Mouse (Mus musculus) T-helper 2 cell (primary cell): ENCODE data around the gene Gk5.
"Not testable (repeated sequence)": the region's sequence is repeated elsewhere in the genome, so short reads cannot be mapped to it uniquely, and the experiment has no call there.

Source experiments
- in situ Hi-C: fragments of 300-600 bp; cut with MboI, MseI; formaldehyde crosslinking; loops from one replicate; pipeline ENCODE4 v1.15.1; 2025; ENCODE audit warnings: high pct_unique_total_duplicates

Gene Gk5

GRCm38 (mm10) chr9:96143633-96144032 is 24.5 kb downstream of the Gk5 start:
- in situ Hi-C loops = no loop called here

- in situ Hi-C loops = no loop called here
Measured at GRCm38 (mm10) chr9:96144883-96145282, 25.7 kb downstream of the Gk5 start.

- in situ Hi-C loops = no loop called here
Measured at GRCm38 (mm10) chr9:96152801-96153200, 33.6 kb downstream of the Gk5 start.

GRCm38 (mm10) chr9:96158431-96158830 is 39.3 kb downstream of the Gk5 start:
- in situ Hi-C loops = no loop called here

DNA sequence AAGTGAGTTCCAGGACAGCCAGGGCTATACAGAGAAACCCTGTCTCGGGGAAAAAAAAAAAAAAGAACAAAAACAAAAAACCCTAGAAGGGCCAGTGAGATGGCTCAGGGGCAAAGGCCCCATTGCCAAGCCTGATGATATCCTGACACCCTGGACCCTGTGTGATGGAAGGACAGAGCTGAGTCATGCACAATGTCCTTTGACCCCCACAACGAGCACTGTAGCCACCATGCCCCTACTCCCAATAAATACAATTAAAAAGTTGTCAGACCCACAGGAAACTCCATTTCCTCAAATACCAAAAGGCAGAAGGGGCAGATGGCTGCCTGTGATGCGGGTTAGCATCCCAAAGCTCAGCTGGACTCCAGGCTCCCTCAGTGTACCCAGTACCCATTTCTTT is 39.9 kb downstream of the Gk5 start:
- in situ Hi-C loops = no loop called here

- in situ Hi-C loops = no loop called here
Measured at GRCm38 (mm10) chr9:96160767-96161166, 41.6 kb downstream of the Gk5 start.

- in situ Hi-C loops = no loop called here
Measured at GRCm38 (mm10) chr9:96162421-96162820, 43.3 kb downstream of the Gk5 start.

DNA sequence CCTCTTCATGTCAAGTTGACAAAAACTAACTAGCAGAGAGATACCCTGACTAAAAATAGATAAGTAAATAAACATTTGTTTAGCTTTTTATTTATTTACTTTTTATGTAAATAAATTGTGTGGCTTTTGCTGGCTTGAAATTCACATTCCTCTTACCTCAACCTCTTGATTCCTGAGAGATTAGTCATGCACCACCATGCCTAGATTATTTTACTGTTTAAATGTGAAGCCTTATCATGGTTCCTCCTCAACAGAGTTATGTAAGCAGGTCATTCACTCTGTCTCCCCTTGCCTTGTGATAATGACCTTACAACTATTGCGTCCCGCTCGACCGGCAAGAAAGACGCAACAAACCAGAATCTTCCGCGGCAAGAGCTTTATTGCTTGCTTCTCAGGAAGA is 44.3 kb downstream of the Gk5 start:
- in situ Hi-C loops = no loop called here

GRCm38 (mm10) chr9:96163983-96164382 is 44.8 kb downstream of the Gk5 start:
- in situ Hi-C loops = not testable (repeated sequence)

DNA sequence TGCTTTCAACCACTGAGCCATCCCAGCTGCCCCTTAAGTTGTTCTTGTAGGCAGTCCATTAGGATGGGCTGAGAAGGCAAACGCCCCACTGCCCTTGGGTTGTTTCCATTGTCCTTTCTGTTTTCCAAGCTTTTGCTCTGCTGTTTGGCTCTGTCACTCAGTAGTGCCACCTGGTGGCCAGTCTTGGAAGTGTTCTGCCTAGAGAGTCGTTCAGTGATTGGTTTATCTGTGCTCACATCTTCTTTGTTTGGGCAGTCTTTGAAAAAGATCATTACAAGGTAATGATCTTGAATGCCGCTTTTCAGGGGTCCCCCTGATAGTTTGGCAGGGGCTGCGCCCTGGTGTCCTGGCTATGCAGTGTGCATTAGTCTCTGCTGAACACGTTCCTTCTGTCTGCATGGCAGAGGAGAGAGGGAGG is 48.0 kb downstream of the Gk5 start:
- in situ Hi-C loops = no loop called here

DNA sequence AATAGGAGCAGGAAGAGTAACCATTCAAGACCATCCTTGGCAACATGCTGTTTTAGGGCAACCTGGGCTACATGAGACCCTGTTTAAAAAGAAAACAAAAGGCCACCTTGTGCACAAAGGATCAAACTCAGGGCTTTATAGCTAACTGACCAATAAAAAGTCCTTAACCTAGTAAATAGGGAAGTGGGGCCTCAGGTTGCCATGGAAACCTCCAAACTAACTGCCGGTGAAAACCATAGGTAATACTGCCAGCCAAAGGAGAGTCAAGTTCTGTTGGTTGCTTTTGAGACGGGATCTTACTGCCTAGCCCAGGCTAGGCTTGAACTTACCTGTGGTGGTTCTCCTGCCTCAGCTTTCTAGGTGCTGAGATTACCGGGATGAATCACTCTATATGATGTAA is 51.4 kb downstream of the Gk5 start:
- in situ Hi-C loops = no loop called here

DNA sequence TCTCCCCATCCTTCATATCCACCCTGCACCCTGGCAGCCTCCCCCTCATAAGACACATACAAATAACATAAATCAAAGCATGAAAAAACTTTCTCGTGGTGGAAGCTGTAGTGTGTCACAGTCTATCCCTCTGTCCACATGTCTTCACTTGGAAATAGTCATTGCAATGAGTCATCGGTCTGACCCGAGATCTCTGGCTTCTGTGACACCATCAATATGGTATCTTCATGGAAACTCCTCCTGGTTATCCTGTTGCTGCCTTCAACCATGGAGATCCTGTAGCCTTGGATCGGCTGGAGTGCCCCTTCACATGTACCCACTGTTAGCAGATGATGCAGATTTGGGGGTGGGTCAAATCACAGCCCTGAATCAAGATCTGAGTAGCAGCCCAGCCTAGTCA is 65.7 kb downstream of the Gk5 start:
- in situ Hi-C loops = no loop called here

DNA sequence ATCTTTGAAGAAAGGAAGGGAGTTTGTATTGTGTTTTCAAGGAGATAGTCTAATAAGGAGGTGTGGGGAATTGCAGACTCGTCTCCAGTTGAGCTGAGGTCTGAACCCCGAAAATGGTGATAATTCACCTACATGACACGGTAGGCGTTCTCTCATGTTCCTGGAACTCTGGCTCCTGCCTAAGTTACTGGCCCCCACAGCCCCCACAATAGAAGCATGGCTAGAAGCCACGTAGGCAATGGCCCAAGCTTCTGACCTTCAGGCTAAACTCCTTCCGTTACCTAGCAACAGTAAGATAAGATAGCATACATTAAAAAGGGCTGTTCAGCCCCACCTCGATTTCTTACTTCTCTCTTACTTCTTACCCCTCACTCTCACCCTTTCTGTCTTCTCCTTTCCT is 67.5 kb downstream of the Gk5 start:
- in situ Hi-C loops = no loop called here

DNA sequence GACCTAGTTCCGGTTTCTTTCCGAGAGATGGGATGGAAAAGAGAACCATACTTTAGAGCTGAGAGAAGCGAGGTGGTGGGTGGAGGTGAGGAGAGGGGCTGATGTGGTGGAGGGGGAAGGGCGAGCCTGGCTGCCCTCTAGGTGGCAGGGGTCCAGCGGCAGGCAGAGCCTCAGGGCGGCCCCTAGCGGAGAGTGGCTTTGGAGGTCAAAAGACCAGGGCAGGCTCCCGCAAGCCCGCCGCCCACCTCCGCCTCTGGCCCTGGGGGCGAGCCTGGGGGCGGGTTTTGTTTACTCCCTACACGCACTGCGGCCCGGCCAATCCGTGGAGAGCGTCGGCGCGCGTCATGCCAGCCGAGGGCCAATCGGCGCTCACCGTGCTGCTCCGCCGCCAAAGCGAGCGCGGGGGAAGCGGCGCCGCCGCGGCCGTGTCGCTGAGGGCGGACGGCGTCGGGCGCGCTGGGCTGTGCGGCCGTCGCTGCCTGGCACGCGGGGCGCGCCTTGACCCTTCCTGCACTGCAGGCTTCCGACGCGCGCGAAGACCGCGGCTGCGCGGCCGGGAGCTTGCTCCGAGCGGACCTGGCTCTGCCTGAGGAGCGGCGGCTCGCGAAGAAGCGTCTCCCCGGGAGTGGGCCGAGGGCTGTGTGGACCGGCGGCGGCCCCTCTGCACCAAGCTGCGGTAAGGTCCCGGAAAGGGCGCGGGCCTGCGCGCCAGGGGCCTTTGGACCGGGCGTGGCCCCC is 76.9 kb downstream of the Gk5 start, which contains the start of gene Tfdp2:
TSS of gene Tfdp2 (plus strand) at position 391 of the 738 bp plus-strand sequence.
- in situ Hi-C loops = no loop called here

GRCm38 (mm10) chr9:96196636-96197181 is 77.5 kb downstream of the Gk5 start:
- in situ Hi-C loops = no loop called here

GRCm38 (mm10) chr9:96197806-96198205 is 78.6 kb downstream of the Gk5 start:
- in situ Hi-C loops = no loop called here

DNA sequence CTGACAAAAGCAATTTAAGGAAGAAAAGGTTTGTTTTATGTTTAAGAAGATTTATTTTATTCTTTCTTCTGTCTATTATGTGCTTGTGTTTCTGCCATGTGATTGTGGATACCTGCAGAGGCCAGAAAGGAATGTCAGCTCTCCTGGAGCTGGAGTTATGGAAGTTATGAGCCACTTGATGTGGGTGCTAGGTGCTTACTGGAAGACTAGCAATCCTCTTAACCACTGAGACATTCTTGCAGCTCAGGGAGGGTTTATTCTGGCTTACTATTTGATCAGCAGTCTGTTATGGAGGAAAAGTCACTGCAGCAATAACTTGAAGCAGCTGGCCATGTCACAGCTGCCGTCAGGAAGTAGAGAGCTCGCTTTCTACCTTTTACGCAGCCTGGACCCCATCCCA is 84.5 kb downstream of the Gk5 start:
- in situ Hi-C loops = no loop called here

DNA sequence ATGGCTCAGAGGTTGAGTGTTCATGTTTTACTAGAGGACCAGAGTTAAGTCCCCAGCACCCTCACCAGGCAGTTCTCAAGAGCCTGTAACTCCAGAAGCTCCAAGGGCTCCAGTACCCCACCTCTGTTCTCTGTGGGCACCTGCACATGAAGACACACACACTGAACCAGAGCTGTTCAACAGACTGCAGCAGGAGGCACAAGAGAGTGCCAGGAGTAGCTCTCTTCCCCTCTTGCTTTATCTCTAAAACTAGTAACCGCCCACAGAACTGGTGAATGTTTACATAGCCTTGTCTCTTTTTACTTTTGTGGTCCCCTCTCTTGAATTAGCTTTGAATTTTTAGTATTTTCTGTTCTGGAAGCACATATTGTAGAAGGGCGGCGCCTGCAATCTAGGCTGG is 88.3 kb downstream of the Gk5 start:
- in situ Hi-C loops = no loop called here

DNA sequence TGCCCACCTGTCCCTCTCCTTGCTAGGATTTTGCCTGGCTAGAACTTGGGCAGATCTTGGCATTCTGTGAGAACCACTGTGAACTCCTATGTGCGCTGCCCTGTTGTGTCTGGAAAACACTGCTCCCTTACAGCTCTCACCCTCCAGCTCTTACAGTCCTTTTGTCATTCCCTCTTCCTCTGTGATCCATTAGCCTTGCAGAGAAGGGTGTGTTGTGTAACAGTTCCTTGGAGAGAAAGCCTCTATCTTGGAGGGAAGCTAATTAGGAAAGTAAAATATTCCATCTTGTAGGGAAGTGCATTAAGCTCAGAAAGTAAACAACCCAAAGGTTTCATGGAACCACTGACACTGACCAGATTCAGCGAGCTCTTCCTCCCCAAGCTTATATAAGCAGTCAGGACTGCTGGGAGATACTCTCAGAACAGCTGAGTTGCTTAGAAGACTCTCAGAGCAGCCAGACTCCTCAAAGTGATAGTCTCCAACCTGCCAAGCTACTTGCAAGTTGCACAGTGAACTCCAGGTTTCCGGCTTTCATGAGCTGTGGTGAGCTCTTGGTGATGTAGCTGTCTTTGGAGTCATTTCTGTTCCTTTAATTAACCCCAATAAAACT is 94.0 kb downstream of the Gk5 start:
- in situ Hi-C loops = no loop called here

- in situ Hi-C loops = no loop called here
Measured at GRCm38 (mm10) chr9:96214171-96214570, 95.0 kb downstream of the Gk5 start.

- in situ Hi-C loops = no loop called here
Measured at GRCm38 (mm10) chr9:96217299-96217698, 98.1 kb downstream of the Gk5 start.

DNA sequence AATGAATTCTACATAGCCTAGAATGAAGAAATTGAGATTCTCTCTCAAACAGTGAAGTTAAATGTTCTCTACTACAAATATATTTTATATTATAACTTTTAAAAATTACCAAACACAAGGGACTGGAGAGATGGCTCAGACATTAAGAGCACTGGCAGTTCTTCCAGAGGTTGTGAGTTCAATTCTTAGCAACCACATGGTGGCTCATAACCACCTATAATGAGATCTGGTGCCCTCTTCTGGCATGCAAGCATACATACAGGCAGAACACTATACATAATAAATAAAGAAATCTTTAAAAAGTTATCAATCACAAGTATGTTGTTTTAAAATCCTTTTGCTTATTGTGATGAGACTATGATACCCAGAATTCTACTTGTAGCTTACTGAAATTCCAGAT is 98.6 kb downstream of the Gk5 start:
- in situ Hi-C loops = no loop called here

- in situ Hi-C loops = no loop called here
Measured at GRCm38 (mm10) chr9:96219114-96219669, 100.0 kb downstream of the Gk5 start.
